Mouse (Mus musculus): ENCODE measurements around the gene Vps8. TPM values are rescaled to one million over a fixed set of nuclear protein-coding genes. Genes with fewer than 3 reads are reported as not detected.

Vps8 gene
- polyA plus RNA-seq, 1 experiment from 2014 or later: 33.1 TPM

- Histone ChIP-seq H3K4me2 (ENCODE audit: low read length) (no peak overlapping the region), H3K27ac (ENCODE audit: low read depth, low read length) (no peak overlapping the region), H3K4me1 (ENCODE audit: control insufficient read depth, insufficient read depth, low read depth, low read length) (0 out of 2 replicates have a peak, but pooled peaks cover 2% of the 10 kb centered on the region), H3K9ac (ENCODE audit: low read depth, low read length) (no peak overlapping the region), H3K36me3 (ENCODE audit: control insufficient read depth, insufficient read depth, low read length) (no peaks in the 10 kb centered on the region), H3K9me3 (ENCODE audit: control insufficient read depth, low read length) (no peaks in the 10 kb centered on the region), H3K27me3 (replicated peaks; ENCODE audit: control insufficient read depth, insufficient read depth, low read length) (no peaks in the 10 kb centered on the region), H3K4me3 (ENCODE audit: low read length) (no peak overlapping the region)
- 44% methylated on average over 11 of the region's 11 CpGs for WGBS
- ATAC-seq: no peak
Observed at GRCm38 (mm10) chr16:21382152-21382911, 40.6 kb upstream of the Vps8 start.

- Histone ChIP-seq H3K4me1 (ENCODE audit: control insufficient read depth, insufficient read depth, low read depth, low read length) (0 out of 2 replicates have a peak, but pooled peaks cover 2% of the 10 kb centered on the region), H3K4me3 (ENCODE audit: low read length) (no peak overlapping the region), H3K9me3 (ENCODE audit: control insufficient read depth, low read length) (no peaks in the 10 kb centered on the region), H3K27ac (ENCODE audit: low read depth, low read length) (no peak overlapping the region), H3K36me3 (ENCODE audit: control insufficient read depth, insufficient read depth, low read length) (no peaks in the 10 kb centered on the region), H3K9ac (ENCODE audit: low read depth, low read length) (no peak overlapping the region), H3K4me2 (ENCODE audit: low read length) (no peak overlapping the region), H3K27me3 (replicated peaks; ENCODE audit: control insufficient read depth, insufficient read depth, low read length) (no peaks in the 10 kb centered on the region)
- 65% methylated on average over 14 of the region's 14 CpGs for WGBS
- no peak for ATAC-seq
Observed at GRCm38 (mm10) chr16:21385926-21386881, 36.7 kb upstream of the Vps8 start.

- Histone ChIP-seq H3K9me3 (ENCODE audit: control insufficient read depth, low read length) (no peaks in the 10 kb centered on the region), H3K27ac (ENCODE audit: low read depth, low read length) (no peak overlapping the region), H3K36me3 (ENCODE audit: control insufficient read depth, insufficient read depth, low read length) (no peaks in the 10 kb centered on the region), H3K9ac (ENCODE audit: low read depth, low read length) (no peak overlapping the region), H3K4me3 (ENCODE audit: low read length) (no peak overlapping the region), H3K4me2 (ENCODE audit: low read length) (no peak overlapping the region), H3K27me3 (replicated peaks; ENCODE audit: control insufficient read depth, insufficient read depth, low read length) (no peaks in the 10 kb centered on the region), H3K4me1 (ENCODE audit: control insufficient read depth, insufficient read depth, low read depth, low read length) (0 out of 2 replicates have a peak, but pooled peaks cover 2% of the 10 kb centered on the region)
- no peak for ATAC-seq
- 24% methylated on average over 3 of the region's 3 CpGs for WGBS
Observed at GRCm38 (mm10) chr16:21389316-21389715, 33.6 kb upstream of the Vps8 start.

GRCm38 (mm10) chr16:21390744-21391143 is 32.2 kb upstream of the Vps8 start:
- no peak overlapping the region for H3K4me3 ChIP-seq (ENCODE audit: low read length)
- no peak overlapping the region for H3K9ac ChIP-seq (ENCODE audit: low read depth, low read length)
- H3K4me2 ChIP-seq (ENCODE audit: low read length): no peak overlapping the region
- H3K36me3 ChIP-seq (ENCODE audit: control insufficient read depth, insufficient read depth, low read length): no peaks in the 10 kb centered on the region
- H3K4me1 ChIP-seq (ENCODE audit: control insufficient read depth, insufficient read depth, low read depth, low read length): peaks cover 3% of the 10 kb centered on the region; the same call in 1 of the 2 replicates
- no peaks in the 10 kb centered on the region for H3K9me3 ChIP-seq (ENCODE audit: control insufficient read depth, low read length)
- no peak overlapping the region for H3K27ac ChIP-seq (ENCODE audit: low read depth, low read length)
- no peak for ATAC-seq
- H3K27me3 ChIP-seq (replicated peaks; ENCODE audit: control insufficient read depth, insufficient read depth, low read length): no peaks in the 10 kb centered on the region
- WGBS: 41% methylated on average over 5 of the region's 5 CpGs

GRCm38 (mm10) chr16:21392099-21392498 is 30.8 kb upstream of the Vps8 start:
- no peak; the same call in 1 of the 2 replicates for ATAC-seq

GRCm38 (mm10) chr16:21392517-21393112 is 30.3 kb upstream of the Vps8 start:
- Histone ChIP-seq H3K36me3 (ENCODE audit: control insufficient read depth, insufficient read depth, low read length) (no peaks in the 10 kb centered on the region), H3K27ac (ENCODE audit: low read depth, low read length) (peak overlapping the region; percentile 45; the same call in 1 of the 2 replicates), H3K4me3 (ENCODE audit: low read length) (no peak overlapping the region), H3K9ac (ENCODE audit: low read depth, low read length) (no peak overlapping the region), H3K4me2 (ENCODE audit: low read length) (no peak overlapping the region), H3K9me3 (ENCODE audit: control insufficient read depth, low read length) (no peaks in the 10 kb centered on the region), H3K27me3 (replicated peaks; ENCODE audit: control insufficient read depth, insufficient read depth, low read length) (no peaks in the 10 kb centered on the region), H3K4me1 (ENCODE audit: control insufficient read depth, insufficient read depth, low read depth, low read length) (peaks cover 6% of the 10 kb centered on the region)
- 35% methylated on average over 9 of the region's 9 CpGs for WGBS
- ATAC-seq: peak; percentile 87

More at GRCm38 (mm10) chr16:21392099-21392498, 30.8 kb upstream of the Vps8 start:
- no peak overlapping the region for H3K4me3 ChIP-seq (ENCODE audit: low read length)
- H3K4me1 ChIP-seq (ENCODE audit: control insufficient read depth, insufficient read depth, low read depth, low read length): peaks cover 4% of the 10 kb centered on the region; the same call in 1 of the 2 replicates
- 60% methylated on average over 6 of the region's 6 CpGs for WGBS
- H3K27me3 ChIP-seq (replicated peaks; ENCODE audit: control insufficient read depth, insufficient read depth, low read length): no peaks in the 10 kb centered on the region
- no peak overlapping the region for H3K9ac ChIP-seq (ENCODE audit: low read depth, low read length)
- no peaks in the 10 kb centered on the region for H3K36me3 ChIP-seq (ENCODE audit: control insufficient read depth, insufficient read depth, low read length)
- peak overlapping the region; percentile 45; the same call in 1 of the 2 replicates for H3K27ac ChIP-seq (ENCODE audit: low read depth, low read length)
- H3K9me3 ChIP-seq (ENCODE audit: control insufficient read depth, low read length): no peaks in the 10 kb centered on the region
- no peak overlapping the region for H3K4me2 ChIP-seq (ENCODE audit: low read length)

GRCm38 (mm10) chr16:21395546-21395945 is 27.4 kb upstream of the Vps8 start:
- Histone ChIP-seq H3K4me3 (ENCODE audit: low read length) (no peak overlapping the region), H3K4me1 (ENCODE audit: control insufficient read depth, insufficient read depth, low read depth, low read length) (peaks cover 15% of the 10 kb centered on the region), H3K27me3 (replicated peaks; ENCODE audit: control insufficient read depth, insufficient read depth, low read length) (no peaks in the 10 kb centered on the region), H3K9ac (ENCODE audit: low read depth, low read length) (no peak overlapping the region), H3K27ac (ENCODE audit: low read depth, low read length) (no peak overlapping the region), H3K9me3 (ENCODE audit: control insufficient read depth, low read length) (no peaks in the 10 kb centered on the region), H3K4me2 (ENCODE audit: low read length) (no peak overlapping the region), H3K36me3 (ENCODE audit: control insufficient read depth, insufficient read depth, low read length) (no peaks in the 10 kb centered on the region)
- WGBS: 26% methylated on average over 7 of the region's 7 CpGs
- no peak for ATAC-seq

- Histone ChIP-seq H3K27ac (ENCODE audit: low read depth, low read length) (no peak overlapping the region), H3K9ac (ENCODE audit: low read depth, low read length) (no peak overlapping the region), H3K27me3 (replicated peaks; ENCODE audit: control insufficient read depth, insufficient read depth, low read length) (no peaks in the 10 kb centered on the region), H3K9me3 (ENCODE audit: control insufficient read depth, low read length) (no peaks in the 10 kb centered on the region), H3K4me1 (ENCODE audit: control insufficient read depth, insufficient read depth, low read depth, low read length) (peaks cover 15% of the 10 kb centered on the region), H3K36me3 (ENCODE audit: control insufficient read depth, insufficient read depth, low read length) (no peaks in the 10 kb centered on the region), H3K4me3 (ENCODE audit: low read length) (no peak overlapping the region), H3K4me2 (ENCODE audit: low read length) (no peak overlapping the region)
- no peak for ATAC-seq
- 38% methylated on average over 5 of the region's 5 CpGs for WGBS
Observed at GRCm38 (mm10) chr16:21397681-21398080, 25.2 kb upstream of the Vps8 start.

Measured in hindbrain, embryonic 16.5 days (tissue).